Mouse (Mus musculus) mature B cell (primary cell): ENCODE data around the gene Hes7.

Experiments used
- in situ Hi-C: fragments of 300-500 bp; cut with MboI; formaldehyde crosslinking; loops from 2 replicates; pipeline ENCODE4 v1.14.3; 2019

Hes7 gene

DNA sequence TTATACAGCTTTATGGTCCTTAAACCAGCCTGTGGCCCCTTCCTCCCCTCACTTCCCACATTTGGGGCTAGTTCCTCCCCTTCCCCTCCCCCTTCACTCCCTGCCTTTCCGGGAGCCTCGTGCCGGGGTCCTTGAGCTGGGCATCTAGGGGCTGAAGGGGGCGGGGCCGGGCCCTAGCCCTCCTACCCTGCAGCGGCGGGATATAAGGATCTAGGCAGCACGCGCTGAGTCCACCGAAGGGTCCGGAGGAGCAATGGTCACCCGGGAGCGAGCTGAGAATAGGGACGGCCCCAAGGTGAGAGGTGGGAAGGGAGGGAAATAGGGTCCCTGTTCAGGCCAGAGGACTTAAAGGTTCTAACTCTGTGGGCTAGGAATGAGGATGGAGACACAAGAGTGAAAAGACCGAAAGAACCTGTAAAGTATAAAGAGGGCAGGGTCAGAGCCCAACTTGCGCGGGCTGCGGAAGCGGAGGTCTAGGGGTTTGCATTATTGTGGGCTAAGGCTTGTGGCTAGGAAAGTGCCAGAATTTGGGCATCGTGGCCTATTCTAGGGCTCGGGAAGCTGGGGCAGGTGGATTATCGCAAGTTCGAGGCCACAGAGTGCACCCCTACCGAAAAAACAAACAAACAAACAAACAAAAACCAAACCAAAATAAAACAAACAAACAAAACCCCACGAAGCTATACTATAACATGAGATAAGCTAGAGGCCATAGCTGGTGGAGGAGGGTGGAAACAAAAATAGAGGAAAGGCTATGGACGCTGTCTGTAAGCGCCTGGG, at the start of gene Hes7:
Gene Hes7, plus strand, starts transcription at position 184 of the 780 bp plus-strand sequence.
- in situ Hi-C loops: loop anchor here (5.0 to 10.0 kb wide), 2 partner anchors 58 to 216 kb away; partner anchors contain the start of gene Rpl26

- in situ Hi-C loops: no loop called here
Observed at GRCm38 (mm10) chr11:69070590-69071222, 49.5 kb upstream of the Hes7 start, which contains the start of gene Tmem107. TSS of gene Tmem107 (plus strand) at chr11:69070806.

DNA sequence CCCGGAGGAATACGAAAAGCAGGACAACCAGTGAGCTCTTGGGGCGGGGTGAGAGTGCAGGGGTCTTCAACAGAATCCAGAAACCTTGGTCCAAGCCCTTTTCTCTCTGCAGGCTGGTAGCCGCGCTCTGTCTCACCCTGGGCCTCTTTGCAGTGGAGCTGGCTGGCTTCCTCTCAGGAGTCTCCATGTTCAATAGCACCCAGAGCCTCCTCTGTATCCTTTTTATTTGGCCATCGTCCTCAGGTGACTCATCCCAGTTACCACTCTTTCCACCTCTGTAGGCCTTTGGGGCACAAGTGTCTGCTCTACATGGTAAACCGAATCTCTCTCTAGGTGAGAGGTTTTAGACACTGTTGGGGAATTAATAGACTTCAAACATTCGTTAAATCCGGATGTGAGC, 48.9 kb upstream of the Hes7 start:
- in situ Hi-C loops: no loop called here

GRCm38 (mm10) chr11:69072234-69072633, 48.0 kb upstream of the Hes7 start:
- in situ Hi-C loops: no loop called here

DNA sequence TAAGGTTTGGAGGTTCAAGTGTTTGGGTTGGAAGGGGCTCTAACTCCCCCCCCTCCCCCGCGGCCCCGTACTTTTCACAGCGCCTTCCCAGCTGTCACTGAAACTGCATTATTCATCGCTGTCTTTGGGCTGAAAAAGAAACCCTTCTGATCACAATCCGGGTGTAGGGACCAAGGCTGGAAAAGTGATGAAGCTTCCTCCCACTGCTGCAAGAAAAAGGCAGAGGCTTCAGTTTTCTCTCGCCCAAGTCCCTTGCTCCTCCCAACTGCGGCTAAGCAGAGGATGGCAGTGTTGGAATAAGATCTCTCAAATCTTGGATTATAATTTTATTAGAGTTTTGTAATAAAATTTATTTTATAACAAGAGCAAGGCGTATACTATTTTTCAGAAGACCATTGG, 47.5 kb upstream of the Hes7 start:
- in situ Hi-C loops: no loop called here

DNA sequence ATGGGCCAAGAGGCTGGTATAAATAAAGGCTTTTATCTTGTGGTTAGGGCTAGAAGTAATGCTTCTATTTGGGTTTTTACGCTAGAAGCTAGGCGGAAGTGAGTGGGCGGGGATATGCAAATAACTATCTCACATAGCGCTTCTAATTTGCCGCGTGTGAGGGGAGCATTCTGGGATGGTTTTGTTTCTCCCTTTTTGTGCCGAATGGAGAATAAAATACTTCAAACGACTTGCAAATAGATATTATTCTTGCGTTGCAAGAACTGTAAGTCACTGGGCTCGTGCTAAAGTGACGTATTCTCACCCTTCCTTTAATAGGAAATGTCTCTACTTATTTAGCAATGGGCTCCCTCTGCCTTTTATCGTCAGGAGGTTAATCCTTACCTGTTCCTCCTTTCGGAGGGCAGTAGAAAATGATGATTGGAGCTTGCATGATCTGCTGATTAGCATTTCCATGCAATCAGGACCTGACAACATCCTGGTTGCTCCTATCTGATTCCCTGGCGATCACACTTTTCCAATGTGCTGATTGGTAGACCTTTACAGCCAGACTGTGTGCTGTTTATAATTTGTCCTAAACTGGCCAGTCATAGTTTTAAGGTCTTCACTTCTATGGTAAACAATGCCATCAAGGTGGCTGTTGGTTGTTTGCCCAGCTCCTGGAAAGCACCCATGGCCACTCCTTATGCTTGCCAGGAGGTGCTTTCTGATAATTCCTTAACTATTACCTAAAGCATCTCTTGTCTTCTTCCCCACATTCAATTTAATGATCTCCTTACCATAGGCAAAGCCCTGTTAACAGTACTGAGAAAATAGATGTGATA, 46.9 kb upstream of the Hes7 start:
- in situ Hi-C loops: no loop called here

DNA sequence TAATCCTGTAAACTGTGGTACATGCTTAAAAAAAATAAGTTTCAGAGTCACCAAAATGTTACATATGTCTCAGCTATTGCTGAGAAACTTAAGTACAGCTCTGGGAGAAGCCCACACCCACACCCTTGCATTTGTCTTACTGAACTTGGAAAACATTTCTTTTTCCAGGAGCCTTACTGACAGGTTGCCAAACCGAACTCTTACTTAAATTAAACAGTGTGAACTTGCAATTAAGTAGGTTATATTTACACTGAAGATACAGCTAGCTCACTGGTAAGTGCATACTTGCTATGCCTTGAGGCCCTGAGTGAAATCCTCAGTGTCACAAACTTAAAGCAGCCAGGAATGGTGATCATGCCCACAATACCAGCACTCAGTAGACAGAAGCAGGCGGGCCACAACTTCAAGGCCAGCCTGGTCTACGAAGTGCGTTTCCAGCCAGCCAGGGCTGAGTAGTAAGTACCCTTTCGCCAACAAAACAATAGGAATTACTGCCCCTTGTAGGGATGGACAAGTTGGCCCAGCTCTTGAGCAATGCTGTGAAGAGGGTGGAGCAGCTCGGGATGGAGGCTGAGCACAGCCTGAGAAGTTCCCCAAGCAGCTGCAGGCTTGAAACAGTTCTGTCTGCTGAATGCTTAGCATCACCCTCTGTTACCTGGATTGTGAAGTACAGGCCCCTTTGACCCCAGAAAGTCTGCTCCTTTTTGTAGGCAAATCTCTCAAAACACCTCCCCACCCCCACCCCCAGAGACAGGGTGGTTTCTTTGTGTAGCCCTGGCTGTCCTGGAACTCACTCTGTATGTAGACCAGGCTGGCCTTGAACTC, 46.0 kb upstream of the Hes7 start:
- in situ Hi-C loops: no loop called here

GRCm38 (mm10) chr11:69074776-69075069, 45.5 kb upstream of the Hes7 start:
- in situ Hi-C loops: no loop called here

- in situ Hi-C loops: no loop called here
Observed at GRCm38 (mm10) chr11:69075764-69076479, 44.3 kb upstream of the Hes7 start.

- in situ Hi-C loops: no loop called here
Observed at GRCm38 (mm10) chr11:69076572-69076971, 43.6 kb upstream of the Hes7 start.

GRCm38 (mm10) chr11:69077316-69077715, 42.9 kb upstream of the Hes7 start:
- in situ Hi-C loops: no loop called here

DNA sequence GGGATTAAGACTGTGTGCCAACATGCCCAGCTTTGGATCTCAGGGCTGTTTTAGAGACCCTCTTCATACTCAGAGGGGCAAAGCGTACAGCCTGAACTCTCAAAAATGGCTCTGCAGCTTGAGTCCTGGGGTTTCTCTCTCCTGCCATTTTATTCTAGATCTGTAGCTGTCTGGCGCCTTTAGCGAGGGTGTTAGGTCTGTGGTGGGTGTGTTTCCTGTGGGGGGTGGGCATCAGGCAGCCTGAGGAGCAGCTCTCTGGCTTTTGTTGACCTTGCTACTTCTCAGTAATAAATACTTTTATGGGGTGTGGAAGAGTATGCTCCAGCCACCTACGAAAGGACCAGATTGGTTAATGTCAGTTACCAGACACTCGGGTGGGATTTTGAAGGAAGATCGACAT, 42.2 kb upstream of the Hes7 start:
- in situ Hi-C loops: no loop called here

GRCm38 (mm10) chr11:69078805-69079438, 41.3 kb upstream of the Hes7 start:
- in situ Hi-C loops: no loop called here

- in situ Hi-C loops: no loop called here
Observed at GRCm38 (mm10) chr11:69080102-69080854, 39.9 kb upstream of the Hes7 start.

DNA sequence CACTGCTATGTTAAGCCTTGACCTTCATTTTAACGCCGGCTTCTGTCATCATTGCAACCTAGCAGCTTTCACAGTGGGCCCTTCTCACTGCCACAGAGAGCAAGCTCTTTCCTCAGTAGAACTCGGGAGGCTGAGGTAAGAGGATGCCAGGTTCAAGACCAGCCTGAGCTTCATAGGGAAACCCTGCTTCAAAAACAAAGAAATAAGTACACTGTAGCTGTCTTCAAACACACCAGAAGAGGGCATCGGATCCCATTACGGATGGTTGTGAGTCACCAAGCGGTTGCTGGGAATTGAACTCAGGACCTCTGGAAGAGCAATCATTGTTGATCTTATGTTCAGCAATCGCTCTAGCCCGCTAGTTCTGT, 39.4 kb upstream of the Hes7 start:
- in situ Hi-C loops: no loop called here

- in situ Hi-C loops: no loop called here
Observed at GRCm38 (mm10) chr11:69081613-69082012, 38.6 kb upstream of the Hes7 start.

GRCm38 (mm10) chr11:69085608-69086007, 34.6 kb upstream of the Hes7 start:
- in situ Hi-C loops: no loop called here

GRCm38 (mm10) chr11:69086390-69086789, 33.8 kb upstream of the Hes7 start:
- in situ Hi-C loops: no loop called here

DNA sequence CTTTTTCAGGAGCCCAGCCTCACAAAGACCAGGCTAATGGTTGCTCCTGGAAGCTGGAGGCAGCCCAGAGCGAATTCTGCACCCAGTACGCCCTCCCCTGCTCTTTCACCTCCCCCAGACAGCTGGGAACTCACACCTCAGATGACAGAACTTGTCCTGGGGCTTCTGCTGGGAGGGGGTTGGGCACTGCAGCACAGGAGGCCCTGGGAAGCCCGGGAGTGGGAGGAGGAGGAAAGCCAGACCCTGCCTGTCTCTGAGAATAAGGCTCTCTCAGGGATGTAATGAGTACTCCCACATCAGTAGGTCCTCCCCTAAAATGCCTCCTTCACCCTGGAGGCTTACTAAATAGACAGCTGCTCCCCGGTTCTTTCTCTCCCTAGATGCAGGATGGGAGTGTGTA, 33.1 kb upstream of the Hes7 start:
- in situ Hi-C loops: no loop called here

GRCm38 (mm10) chr11:69087597-69087996, 32.6 kb upstream of the Hes7 start:
- in situ Hi-C loops: no loop called here
